Mouse (Mus musculus) c-Kit-positive CD71-negative TER-119-negative erythroid progenitor cells, embryonic 14.5 days (primary cell): ENCODE results near the gene 4930470P17Rik.
"Not testable (repeated sequence)": the region's sequence is repeated elsewhere in the genome, so short reads cannot be mapped to it uniquely, and the experiment has no call there.

Source experiments
- DNase-seq: peaks from one replicate; pipeline ENCODE4 v3.0.0-alpha.2; 2013; ENCODE audit warnings: low read depth

4930470P17Rik gene

GRCm38 (mm10) chr2:170601917-170602316, at the start of gene 4930470P17Rik:
TSS of gene 4930470P17Rik (minus strand) at chr2:170602017.
- no peak for DNase-seq

- DNase-seq = no peak
Observed at GRCm38 (mm10) chr2:170651483-170651882, 49.7 kb upstream of the 4930470P17Rik start.

- DNase-seq = no peak
Observed at GRCm38 (mm10) chr2:170648542-170648941, 46.7 kb upstream of the 4930470P17Rik start.

GRCm38 (mm10) chr2:170646201-170646600, 44.4 kb upstream of the 4930470P17Rik start:
- no peak for DNase-seq

- no peak for DNase-seq
Observed at GRCm38 (mm10) chr2:170642338-170642806, 40.6 kb upstream of the 4930470P17Rik start.

- no peak for DNase-seq
Observed at GRCm38 (mm10) chr2:170640281-170640680, 38.5 kb upstream of the 4930470P17Rik start.

GRCm38 (mm10) chr2:170638746-170639145, 36.9 kb upstream of the 4930470P17Rik start:
- DNase-seq = no peak

GRCm38 (mm10) chr2:170632998-170633622, 31.3 kb upstream of the 4930470P17Rik start:
- DNase-seq = no peak

- no peak for DNase-seq
Observed at GRCm38 (mm10) chr2:170632386-170632785, 30.6 kb upstream of the 4930470P17Rik start.

GRCm38 (mm10) chr2:170631375-170631774, 29.6 kb upstream of the 4930470P17Rik start:
- no peak for DNase-seq

GRCm38 (mm10) chr2:170630553-170630952, 28.7 kb upstream of the 4930470P17Rik start:
- DNase-seq = no peak

- DNase-seq = not testable (repeated sequence)
Observed at GRCm38 (mm10) chr2:170627991-170628390, 26.2 kb upstream of the 4930470P17Rik start.

- not testable (repeated sequence) for DNase-seq
Observed at GRCm38 (mm10) chr2:170624201-170624880, 22.5 kb upstream of the 4930470P17Rik start.

GRCm38 (mm10) chr2:170622985-170623384, 21.2 kb upstream of the 4930470P17Rik start:
- no peak for DNase-seq

GRCm38 (mm10) chr2:170618862-170619492, 17.2 kb upstream of the 4930470P17Rik start:
- no peak for DNase-seq

- DNase-seq = not testable (repeated sequence)
Observed at GRCm38 (mm10) chr2:170611794-170612193, 10.0 kb upstream of the 4930470P17Rik start.

- DNase-seq = no peak
Observed at GRCm38 (mm10) chr2:170601171-170601570, 646 bp downstream of the 4930470P17Rik start.

- DNase-seq = no peak
Observed at GRCm38 (mm10) chr2:170597586-170597985, 4.2 kb downstream of the 4930470P17Rik start.

GRCm38 (mm10) chr2:170596726-170597125, 5.1 kb downstream of the 4930470P17Rik start:
- peak; percentile 35 for DNase-seq

- DNase-seq = no peak
Observed at GRCm38 (mm10) chr2:170592161-170592560, 9.7 kb downstream of the 4930470P17Rik start.

GRCm38 (mm10) chr2:170588369-170588900, 13.4 kb downstream of the 4930470P17Rik start:
- DNase-seq = no peak

- no peak for DNase-seq
Observed at GRCm38 (mm10) chr2:170584678-170585077, 17.1 kb downstream of the 4930470P17Rik start.

GRCm38 (mm10) chr2:170579551-170579950, 22.3 kb downstream of the 4930470P17Rik start:
- DNase-seq = no peak
